Comparison of ENCODE assay signal across 9 mouse cellular contexts in the genomic region with DNA sequence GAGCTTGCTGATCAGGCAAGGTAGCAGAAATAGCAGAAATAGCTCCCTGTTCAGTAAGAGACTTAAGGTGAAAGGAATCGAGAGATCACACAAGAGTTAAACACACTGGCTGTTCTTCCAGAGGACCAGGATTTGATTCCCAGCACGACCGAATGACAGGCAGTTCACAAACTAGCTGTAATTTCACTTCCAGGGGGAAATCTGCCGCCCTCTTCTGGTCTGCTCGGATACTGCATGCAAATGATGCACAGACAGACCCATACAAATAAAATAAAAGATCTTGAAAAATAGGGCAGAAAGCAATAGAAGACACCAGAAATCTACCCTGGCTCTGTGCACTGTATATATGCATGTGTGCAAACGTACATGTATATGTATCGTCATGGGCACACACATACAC. TPM values are rescaled to one million over a fixed set of nuclear protein-coding genes. Genes with fewer than 3 reads are reported as not detected.
DNase-seq lines count a peak whose midpoint lies in the region; ATAC-seq and TF ChIP-seq lines count a peak whose summit lies in the region.
"Had no signal": no experiment of that assay in that cellular context is flagged by ENCODE, and none has a peak within 500 bp of the region (broad histone marks: within the 10 kb centered on the region; RNA-seq: fewer than 3 reads in every experiment).

No protein-coding gene starts in this region.

- TF ChIP-seq EP300 in MEL (IDR thresholded peaks at IDR 0.05; ENCODE audit: low read depth in 1 of 2, low read length in 2 of 2): no peak

- H3K27me3 ChIP-seq in MEL (ENCODE audit: control insufficient read depth in 1 of 2, insufficient read depth in 2 of 2, low read length in 2 of 2): 0 out of 4 replicates have a peak, but pooled peaks cover 0 to 1% of the 10 kb centered on the region in 2 experiments
- H3K27me3 ChIP-seq in forebrain, embryonic 16.5 days (replicated peaks; ENCODE audit: control insufficient read depth, insufficient read depth, low read length): no peaks in the 10 kb centered on the region

- peak overlapping the region in 1 of 2 experiments; percentile 35; a peak in 3 of 4 replicates for H3K4me3 ChIP-seq in MEL (ENCODE audit: control insufficient read depth in 1 of 2, insufficient read depth in 1 of 2, low read depth in 2 of 2, low read length in 2 of 2)
- no peak overlapping the region for H3K4me3 ChIP-seq in forebrain, embryonic 16.5 days (replicated peaks; ENCODE audit: low read length)

- H3K27ac ChIP-seq in MEL (ENCODE audit: control insufficient read depth, low read depth, low read length): no peak overlapping the region
- no peak overlapping the region for H3K27ac ChIP-seq in forebrain, embryonic 16.5 days (ENCODE audit: low read length)

- H3K79me2 ChIP-seq in MEL (ENCODE audit: control insufficient read depth, insufficient read depth, low read length, poor library complexity): no peaks in the 10 kb centered on the region

- H3K4me1 ChIP-seq in MEL (ENCODE audit: control insufficient read depth in 1 of 2, insufficient read depth in 2 of 2, low read length in 2 of 2): peaks cover 0 to 13% of the 10 kb centered on the region in 2 experiments; a peak in 1 of 4 replicates
- H3K4me1 ChIP-seq in forebrain, embryonic 16.5 days (replicated peaks; ENCODE audit: control insufficient read depth, insufficient read depth, low read length): peaks cover 12% of the 10 kb centered on the region

- intact Hi-C loops in gastrocnemius, postnatal 36 days (cut with DNase I): no loop called here

- TF ChIP-seq CTCF in MEL (IDR thresholded peaks at IDR 0.05 in 2 of 3, conservative IDR thresholded peaks at IDR 0.05 in 1 of 3; ENCODE audit: control insufficient read depth in 1 of 3, insufficient read depth in 1 of 3, low read depth in 2 of 3, low read length in 3 of 3, poor library complexity in 1 of 3, severe bottlenecking in 1 of 3): peak; percentile 70 to 87 (median 78)

- no peaks in the 10 kb centered on the region for H3K9me3 ChIP-seq in MEL (replicated peaks; ENCODE audit: insufficient read depth, low read length)
- H3K9me3 ChIP-seq in forebrain, embryonic 16.5 days (ENCODE audit: control insufficient read depth, low read length): no peaks in the 10 kb centered on the region

- H3K9ac ChIP-seq in MEL (ENCODE audit: control insufficient read depth, low read depth, low read length, poor library complexity, severe bottlenecking): no peak overlapping the region; the same call in none of the 2 replicates
- H3K9ac ChIP-seq in forebrain, embryonic 16.5 days (replicated peaks; ENCODE audit: low read depth, low read length): no peak overlapping the region

- no peak for ATAC-seq in forebrain, embryonic 16.5 days

- H3K36me3 ChIP-seq in MEL (ENCODE audit: control insufficient read depth in 1 of 2, insufficient read depth in 2 of 2, low read length in 2 of 2): no peaks in the 10 kb centered on the region
- H3K36me3 ChIP-seq in forebrain, embryonic 16.5 days (ENCODE audit: control insufficient read depth, insufficient read depth): no peaks in the 10 kb centered on the region

- no peak overlapping the region for H3K4me2 ChIP-seq in forebrain, embryonic 16.5 days (ENCODE audit: low read length)

- TF ChIP-seq POLR2A in MEL (IDR thresholded peaks at IDR 0.05; ENCODE audit: control insufficient read depth in 1 of 2, insufficient read depth in 1 of 2, low read depth in 1 of 2, low read length in 2 of 2, poor library complexity in 1 of 2): no peak

- DNase-seq in kidney, postnatal 10 days: peak; percentile 36
- no peak for DNase-seq in kidney, postnatal 14 days
- DNase-seq in CD8-positive naive resting alpha-beta T cell, adult 2 months (ENCODE audit: low read depth in 2 of 2, low spot score in 2 of 2): peak; percentile 26 to 49
- peak; percentile 81 for DNase-seq in MEL (ENCODE audit: low read depth, low spot score)
- DNase-seq in naive thymus-derived CD4-positive, alpha-beta T cell, adult 2 months (ENCODE audit: low read depth): peak; percentile 74
- DNase-seq in gastrocnemius, postnatal 36 days: no peak
- DNase-seq in layer of hippocampus, adult 18-20 months (ENCODE audit: low spot score in 2 of 2): no peak

- WGBS in forebrain, embryonic 16.5 days: 60% methylated on average over 7 of the region's 7 CpGs

- TF ChIP-seq RAD21 in MEL (IDR thresholded peaks at IDR 0.05; ENCODE audit: low read depth, low read length): peak; percentile 19

TF ChIP-seq in MEL, 35 proteins besides CTCF, POLR2A, EP300 and RAD21:
- TF ChIP-seq ZKSCAN1 (IDR thresholded peaks at IDR 0.05; ENCODE audit: low read depth, low read length) (no peak), MEF2A (IDR thresholded peaks at IDR 0.05; ENCODE audit: extremely low read depth, insufficient replicate concordance, low read depth, low read length, poor library complexity, severe bottlenecking) (no peak), GABPA (IDR thresholded peaks at IDR 0.05; ENCODE audit: low read depth, low read length) (no peak), NELFE (IDR thresholded peaks at IDR 0.05; ENCODE audit: low read depth, low read length) (no peak), SMC3 (IDR thresholded peaks at IDR 0.05; ENCODE audit: low read depth, low read length) (peak; percentile 49), ZC3H11A (IDR thresholded peaks at IDR 0.05; ENCODE audit: low read depth, low read length) (no peak), MAX (IDR thresholded peaks at IDR 0.05; ENCODE audit: low read length) (no peak), HCFC1 (IDR thresholded peaks at IDR 0.05; ENCODE audit: low read depth, low read length) (no peak), POLR2AphosphoS5 (IDR thresholded peaks at IDR 0.05; ENCODE audit: borderline replicate concordance, low read depth, low read length) (no peak)

RNA-seq across cellular contexts. Expression of a gene that starts 2.3 kb away (rescaled TPM):
- total RNA-seq in MEL (2012; rRNA removed): 15.6 and 19.8 TPM in 2 replicates
- 10 to 100 TPM in 1 of 2 experiments, not detected in 1; 78.1 TPM for polyA plus RNA-seq in MEL (2012; ENCODE audit: insufficient read depth in 1 of 2, insufficient read length in 2 of 2, low read depth in 1 of 2, low replicate concordance in 2 of 2, missing spikeins in 1 of 2)
- 1 to 10 TPM; 4.2 to 5.9 TPM for total RNA-seq in gastrocnemius, postnatal 36 days (2021)
- polyA plus RNA-seq in forebrain, embryonic 16.5 days (2015; fragmentation: Nextera tagmentation; extraction: Ambion mirVana): 112 and 114 TPM in 2 replicates
- 10 to 100 TPM; 85.7 to 88.0 TPM for total RNA-seq in layer of hippocampus, adult 18-20 months (2021)

RNA-seq across cellular contexts. Expression of a gene that starts 22.6 kb away (rescaled TPM):
- total RNA-seq in MEL (2012; rRNA removed): not detected in 2 replicates
- not detected for polyA plus RNA-seq in MEL (2012; ENCODE audit: insufficient read depth in 1 of 2, insufficient read length in 2 of 2, low read depth in 1 of 2, low replicate concordance in 2 of 2, missing spikeins in 1 of 2)
- 1 to 10 TPM; 2.3 to 4.1 TPM for total RNA-seq in gastrocnemius, postnatal 36 days (2021)
- 13.9 and 16.7 TPM in 2 replicates for polyA plus RNA-seq in forebrain, embryonic 16.5 days (2015; fragmentation: Nextera tagmentation; extraction: Ambion mirVana)
- 1 to 10 TPM; 1.8 to 2.7 TPM for total RNA-seq in layer of hippocampus, adult 18-20 months (2021)
- total RNA-seq: megakaryocyte-erythroid progenitor cell, adult 5-6 weeks had no signal

RNA-seq across cellular contexts. Expression of a gene that starts 47.4 kb away (rescaled TPM):
- 151 and 164 TPM in 2 replicates for total RNA-seq in MEL (2012; rRNA removed)
- 100 to 1,000 TPM in 1 of 2 experiments, not detected in 1; 184 TPM for polyA plus RNA-seq in MEL (2012; ENCODE audit: insufficient read depth in 1 of 2, insufficient read length in 2 of 2, low read depth in 1 of 2, low replicate concordance in 2 of 2, missing spikeins in 1 of 2)
- total RNA-seq in gastrocnemius, postnatal 36 days (2021): 100 to 1,000 TPM; 149 to 165 TPM
- polyA plus RNA-seq in forebrain, embryonic 16.5 days (2015; fragmentation: Nextera tagmentation; extraction: Ambion mirVana): 292 and 326 TPM in 2 replicates
- total RNA-seq in layer of hippocampus, adult 18-20 months (2021): 100 to 1,000 TPM; 237 to 255 TPM

Comparison
In these comparisons a context has a peak if more than half of its experiments do, and no peak if none do; other contexts are left out.
1. DNase-seq: peak in kidney, postnatal 10 days (single experiment), CD8-positive naive resting alpha-beta T cell, adult 2 months (2 of 2), MEL (single experiment) and naive thymus-derived CD4-positive, alpha-beta T cell, adult 2 months (single experiment); none in kidney, postnatal 14 days (single experiment), gastrocnemius, postnatal 36 days (0 of 2) and layer of hippocampus, adult 18-20 months (0 of 2).